Mouse (Mus musculus) mesoderm, embryonic 11.5 days (tissue): ENCODE data around the gene Trpv2.
A peak's percentile ranks its signal among the peaks of the same experiment; 100 is the strongest.

Source experiments
- DNase-seq: peaks from one replicate; pipeline ENCODE4 v3.0.0-alpha.2; 2012; ENCODE audit warnings: low read depth, low spot score

The Trpv2 gene

DNA sequence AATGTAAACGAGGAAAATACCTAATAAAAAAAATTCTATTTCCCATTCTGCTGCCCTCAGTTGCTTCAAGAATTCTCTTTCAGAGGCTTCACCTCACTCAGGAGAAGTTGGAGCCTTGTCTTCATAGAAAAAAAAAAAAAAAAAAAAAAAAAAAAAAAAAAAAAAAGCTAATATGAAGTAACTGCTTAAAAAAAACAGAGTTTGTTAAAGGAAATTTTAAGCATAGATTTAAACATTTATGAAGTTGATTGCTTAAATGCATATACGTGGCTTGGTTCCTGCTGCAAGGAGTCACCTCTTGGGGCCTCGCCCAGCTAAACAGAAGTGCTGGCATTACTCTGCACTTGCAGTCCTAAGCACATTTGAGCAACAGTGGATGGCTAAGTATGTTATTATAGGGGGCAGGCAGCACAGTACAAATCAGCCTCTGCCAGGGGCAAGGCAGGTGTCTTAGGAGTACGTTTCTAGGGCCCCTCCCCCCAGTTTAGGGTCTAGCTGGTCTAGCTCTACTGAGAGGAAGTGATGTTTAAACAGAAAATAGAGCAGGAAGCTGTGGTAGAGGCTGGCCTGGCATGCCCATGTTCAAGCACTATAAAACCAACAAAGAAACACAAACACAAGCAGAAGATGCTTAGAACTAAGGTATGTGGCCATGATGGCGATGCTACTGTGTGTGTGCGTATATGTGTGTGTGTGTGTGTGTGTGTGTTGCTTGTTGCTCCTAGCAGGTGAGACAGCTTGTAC lies at the start of gene Trpv2:
Trpv2 (plus strand) TSS at position 528 of the 744 bp plus-strand sequence.
- DNase-seq: no peak

DNA sequence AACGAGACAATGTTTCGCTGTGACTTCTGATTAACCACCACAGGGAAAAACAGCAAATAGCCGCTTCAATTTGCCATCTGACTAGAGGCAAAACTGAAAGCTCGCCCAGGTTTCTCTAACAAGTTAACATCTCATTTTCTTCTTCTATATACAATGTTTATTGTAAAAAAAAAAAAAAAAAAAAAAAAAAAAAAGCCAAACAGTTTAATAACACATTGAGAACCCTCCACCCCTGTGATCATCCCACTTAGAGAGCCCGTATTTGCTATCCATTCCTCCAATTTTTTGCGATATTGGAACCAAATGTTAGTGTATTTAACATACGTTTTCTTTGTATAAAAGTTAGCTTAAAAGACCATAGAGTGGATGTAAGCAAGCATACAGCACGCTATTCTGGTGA lies 37.2 kb upstream of the Trpv2 start:
- no peak for DNase-seq

DNA sequence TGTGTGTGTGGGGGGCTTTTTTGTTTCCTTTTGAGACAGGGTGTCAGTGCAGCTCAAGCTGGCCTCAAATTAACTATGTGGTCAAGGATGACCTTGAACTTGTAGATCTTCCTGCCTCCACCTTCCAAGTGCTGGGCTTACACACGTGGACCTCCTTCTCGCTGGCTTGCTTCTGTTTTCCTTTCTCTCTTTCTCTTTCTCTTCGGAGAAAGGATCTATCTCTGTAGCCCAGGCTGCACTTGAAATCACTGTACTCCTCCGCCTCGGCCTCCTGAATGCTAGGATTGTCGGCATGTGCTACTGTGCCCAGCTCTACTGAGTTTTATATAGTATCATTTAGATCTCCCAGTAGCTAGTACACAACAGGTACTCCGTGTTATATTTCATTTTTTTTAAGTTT lies 36.7 kb upstream of the Trpv2 start:
- DNase-seq: no peak

DNA sequence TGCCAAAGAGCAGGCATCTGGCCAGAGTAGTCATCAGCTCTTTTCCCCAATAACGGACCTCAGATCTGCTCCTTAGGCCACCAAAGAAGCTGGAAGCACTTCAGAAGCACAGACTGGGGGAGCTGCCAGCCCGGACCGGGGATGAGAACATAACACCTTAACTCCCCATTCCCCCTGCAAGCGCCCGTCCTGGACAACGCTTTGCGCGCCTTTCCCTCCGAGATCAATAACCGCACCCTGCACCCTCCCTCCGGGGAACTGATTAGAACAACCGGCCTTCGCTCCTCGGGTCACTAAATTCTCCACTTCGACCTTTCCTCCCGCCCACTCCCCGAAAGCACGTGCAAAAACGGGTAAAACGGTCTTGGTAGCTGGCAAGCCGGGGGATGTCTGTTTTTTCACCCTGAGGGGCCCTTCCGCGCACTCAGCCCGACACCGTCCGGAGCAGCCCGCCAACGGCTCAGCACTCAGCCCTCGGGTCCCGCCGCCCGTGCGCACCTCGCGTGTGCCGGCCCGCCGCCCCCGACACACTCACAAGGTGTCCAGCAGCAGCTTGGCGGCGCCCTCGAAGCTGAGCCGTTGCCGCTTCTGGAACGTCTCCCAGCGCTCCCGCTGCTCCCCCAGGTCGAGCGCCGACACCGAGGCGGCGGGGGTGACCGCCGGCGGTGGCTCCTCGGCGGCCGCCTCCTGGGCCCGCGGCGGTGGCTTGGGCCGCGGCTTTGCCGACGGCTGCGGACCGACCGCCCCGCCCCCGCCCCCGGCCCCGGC lies 35.8 kb upstream of the Trpv2 start:
- peak; percentile 43 for DNase-seq

DNA sequence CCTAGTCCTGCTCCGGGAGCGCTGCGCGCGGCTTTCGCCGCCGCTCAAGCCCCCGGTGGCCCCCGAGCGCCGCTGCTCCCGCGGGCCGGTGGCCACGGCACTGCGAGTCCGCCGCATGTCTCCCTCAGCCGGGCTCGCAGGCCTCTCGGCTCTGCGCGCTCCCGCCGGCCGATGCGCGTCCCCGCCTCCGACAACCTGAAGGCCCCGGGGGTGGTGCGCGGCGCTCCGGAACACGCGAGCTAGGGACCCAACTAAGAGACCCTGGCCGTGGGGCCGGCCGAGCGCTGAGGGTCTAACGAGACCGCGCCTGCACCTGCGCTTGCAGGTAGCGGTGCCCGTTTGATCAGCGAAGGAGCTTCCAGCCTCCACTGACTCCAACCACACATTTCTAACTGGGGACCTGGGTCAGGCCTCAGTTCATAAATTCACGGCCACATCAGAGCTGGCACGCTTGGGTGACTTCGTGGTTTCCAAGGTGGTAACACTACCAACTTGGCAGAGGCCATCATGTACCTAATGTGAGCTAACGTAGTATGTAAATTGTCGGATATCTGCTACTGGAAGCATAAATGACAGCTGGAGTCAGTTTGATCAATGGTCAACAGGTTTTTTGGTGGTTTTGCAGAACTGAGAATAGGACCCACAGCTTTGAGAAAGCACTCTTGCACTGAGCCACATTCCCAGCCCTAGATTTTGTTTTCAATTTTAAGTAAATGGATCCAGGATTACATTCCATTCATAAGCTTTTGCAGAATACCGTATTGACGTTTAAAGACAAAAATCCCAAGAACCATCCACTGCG lies 35.0 kb upstream of the Trpv2 start, which contains the start of gene Cenpv:
Cenpv (minus strand) TSS at position 173 of the 802 bp plus-strand sequence.
- DNase-seq: peak; percentile 68

DNA sequence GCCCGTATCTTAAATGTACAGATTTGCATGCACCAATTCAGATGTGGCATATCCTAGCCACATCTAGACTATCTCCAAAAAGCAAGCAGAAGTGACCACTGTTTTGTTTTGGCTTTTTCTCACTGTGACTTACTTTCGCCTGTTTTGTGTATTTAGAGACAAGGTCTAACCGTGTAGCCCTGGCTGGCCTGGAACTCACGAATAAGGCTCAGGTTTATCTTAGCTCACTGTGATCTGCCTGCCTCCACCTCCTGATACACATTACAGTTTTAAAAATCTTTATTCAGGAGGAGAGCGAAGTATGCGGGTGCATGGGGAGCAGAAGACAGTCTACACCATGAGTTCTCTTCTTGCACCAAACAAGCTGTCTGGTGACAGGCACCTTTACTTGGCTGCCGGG lies 34.1 kb upstream of the Trpv2 start:
- DNase-seq: no peak

DNA sequence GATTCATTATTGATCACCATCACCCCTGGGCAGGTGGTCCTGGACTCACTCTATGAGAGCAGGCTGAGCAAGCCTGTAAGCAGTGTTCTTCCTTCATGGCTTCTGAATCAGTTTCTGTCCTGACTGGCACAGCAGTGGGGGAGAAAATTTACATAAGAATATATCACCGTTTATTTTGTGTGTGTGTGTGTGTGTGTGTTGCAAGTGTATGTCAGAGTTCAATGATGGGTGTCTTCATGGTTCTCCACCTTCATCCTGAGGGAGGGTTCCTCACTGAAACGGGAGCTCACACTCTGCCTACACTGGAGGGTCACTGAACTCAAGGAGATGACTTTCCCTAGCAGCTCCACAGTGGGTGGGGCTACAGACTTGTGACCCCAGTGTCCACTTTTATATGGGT lies 33.3 kb upstream of the Trpv2 start:
- no peak for DNase-seq

DNA sequence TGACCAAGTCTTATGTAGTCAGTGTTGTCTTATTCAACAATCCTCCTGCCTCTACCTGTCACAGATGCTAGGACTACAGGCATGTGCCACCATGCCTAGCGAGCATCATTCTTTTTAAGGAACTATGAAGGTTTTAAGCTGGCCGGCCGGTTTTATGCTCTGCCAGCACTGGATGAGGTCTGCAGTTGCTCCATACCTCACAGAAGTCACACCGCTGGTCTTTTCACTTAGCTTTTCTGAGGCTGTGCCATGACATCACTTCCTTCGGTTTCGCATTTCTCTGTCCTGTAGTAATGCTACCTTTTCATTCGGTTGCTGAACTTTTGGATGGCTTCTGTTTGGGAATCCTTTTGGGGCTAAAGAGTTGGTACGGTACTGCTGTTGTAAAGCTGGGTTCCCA lies 32.7 kb upstream of the Trpv2 start:
- DNase-seq: no peak

DNA sequence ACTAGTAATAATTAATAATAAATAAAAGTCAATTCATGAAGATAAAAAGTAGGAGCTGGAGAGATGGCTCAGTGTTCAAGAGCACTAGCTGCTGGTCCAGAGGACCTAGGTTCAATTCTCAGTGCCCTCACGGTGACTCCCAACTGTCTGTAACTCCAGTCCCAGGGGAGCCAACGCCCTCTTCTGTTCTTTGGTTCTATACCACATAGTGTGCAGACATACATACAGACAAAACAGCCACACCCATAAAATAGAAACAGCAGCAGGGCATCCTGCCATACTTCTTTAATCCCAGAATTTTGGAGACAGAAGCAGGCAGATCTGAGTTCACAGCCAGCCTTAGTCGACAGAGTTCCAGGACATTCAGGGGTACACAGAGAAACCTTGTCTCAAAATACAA lies 30.3 kb upstream of the Trpv2 start:
- no peak for DNase-seq

DNA sequence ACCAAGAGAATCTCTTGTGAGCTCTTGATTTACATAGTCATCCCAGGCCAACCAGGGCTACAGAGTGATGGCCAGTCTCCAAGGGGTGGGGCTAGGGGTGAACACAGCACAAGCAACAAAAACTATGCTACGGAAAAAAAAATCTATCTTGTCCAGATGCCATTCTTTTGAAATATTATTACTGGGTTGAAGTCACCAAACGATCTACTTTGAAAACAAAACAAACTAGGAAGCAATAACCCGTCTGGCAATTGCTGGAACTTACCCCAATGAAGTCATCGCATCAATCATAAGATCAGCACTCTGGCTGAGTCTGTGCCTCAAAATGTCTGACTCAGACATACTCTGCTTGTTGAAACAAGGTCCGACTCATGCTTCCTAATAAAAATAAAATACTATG lies 24.5 kb upstream of the Trpv2 start:
- DNase-seq: peak; percentile 39

DNA sequence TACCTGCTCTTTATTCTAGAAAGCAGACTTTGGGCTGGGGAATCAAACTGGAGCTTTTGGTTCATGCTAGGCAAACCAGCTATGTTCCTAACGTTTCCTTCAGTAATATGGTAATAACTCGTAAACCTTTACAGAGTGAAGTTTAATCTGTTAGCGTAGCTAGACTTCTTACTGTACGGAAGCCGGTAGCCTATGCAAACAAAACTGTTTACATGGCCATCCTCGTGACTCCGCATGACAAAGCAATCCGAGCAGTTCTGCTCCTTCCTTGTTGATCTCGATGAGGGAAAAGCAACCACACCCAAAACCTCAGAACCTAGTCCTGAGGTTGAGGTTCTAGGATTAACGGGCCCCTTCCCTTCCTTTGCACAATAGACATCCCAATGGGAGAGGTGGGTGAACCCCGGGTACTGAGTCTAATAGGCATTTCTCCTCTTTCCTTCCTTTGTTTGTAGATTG lies 24.0 kb upstream of the Trpv2 start:
- peak; percentile 55 for DNase-seq

DNA sequence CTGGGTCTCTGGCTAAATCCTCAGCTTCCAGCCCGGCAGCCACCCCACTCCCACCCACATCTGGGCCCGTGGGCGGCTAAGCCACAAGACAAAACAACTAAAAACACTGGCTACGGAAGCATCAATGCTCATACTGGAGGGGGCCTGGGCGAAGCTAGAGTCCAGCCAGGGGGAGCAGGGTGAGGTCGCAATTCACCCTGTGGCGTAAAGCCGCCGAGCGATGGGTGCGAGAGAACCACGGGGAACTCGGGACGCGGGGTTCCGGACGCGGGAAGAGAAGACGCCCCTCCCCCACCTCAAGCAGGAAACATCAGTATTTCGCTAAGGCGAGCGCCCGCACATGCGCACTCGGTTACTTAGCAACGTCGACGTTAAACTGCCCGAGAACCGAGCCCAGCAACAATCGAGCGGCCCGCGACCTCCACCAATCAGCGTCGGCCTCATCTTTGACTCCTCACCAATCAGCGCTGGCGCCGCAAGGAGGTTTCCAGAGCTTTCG lies 23.5 kb upstream of the Trpv2 start, which contains the start of gene Ubb:
Ubb (plus strand) TSS at position 445 of the 499 bp plus-strand sequence.
- peak; percentile 100 for DNase-seq

DNA sequence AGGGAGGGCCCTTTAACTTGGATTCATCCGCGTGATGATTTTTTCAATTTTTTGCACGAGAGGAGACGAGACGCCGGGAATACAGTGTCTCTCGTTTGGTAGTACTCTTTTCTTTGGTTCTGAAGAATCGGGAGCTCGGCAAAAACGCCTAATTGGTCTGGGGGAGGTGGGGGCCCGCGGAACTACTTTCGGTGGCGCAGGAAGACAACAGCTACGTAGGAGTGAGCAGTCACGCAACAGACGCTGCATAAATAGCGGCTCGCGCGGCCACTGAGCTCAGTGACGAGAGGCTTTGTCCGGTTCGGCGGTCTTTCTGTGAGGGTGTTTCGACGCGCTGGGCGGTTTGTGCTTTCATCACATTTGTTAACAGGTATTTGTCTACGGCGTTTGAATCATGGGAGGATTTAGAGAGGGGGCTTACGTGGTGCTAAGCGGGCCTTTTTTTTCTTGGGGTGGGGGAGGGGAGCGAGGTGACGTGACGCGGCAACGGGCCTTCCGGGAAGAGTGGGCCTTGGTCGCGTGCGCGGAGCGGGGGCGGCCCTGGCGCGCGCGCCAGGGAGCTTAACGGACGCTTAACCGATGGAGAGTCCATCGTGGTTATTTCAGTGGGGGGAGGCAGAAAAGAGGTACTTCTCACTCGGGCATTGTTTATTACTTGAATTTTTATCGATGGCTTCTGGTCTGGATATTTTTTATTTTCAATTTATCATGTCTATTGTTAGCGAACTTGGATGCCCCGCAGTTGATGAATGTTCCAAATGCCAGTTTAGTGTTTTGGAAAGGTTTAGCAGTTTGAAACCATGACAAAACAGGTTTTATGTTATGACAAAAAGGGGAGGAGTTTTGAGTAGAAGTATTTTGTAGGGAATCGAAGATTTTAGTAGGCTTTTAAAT lies 22.8 kb upstream of the Trpv2 start:
- peak; percentile 90 for DNase-seq

DNA sequence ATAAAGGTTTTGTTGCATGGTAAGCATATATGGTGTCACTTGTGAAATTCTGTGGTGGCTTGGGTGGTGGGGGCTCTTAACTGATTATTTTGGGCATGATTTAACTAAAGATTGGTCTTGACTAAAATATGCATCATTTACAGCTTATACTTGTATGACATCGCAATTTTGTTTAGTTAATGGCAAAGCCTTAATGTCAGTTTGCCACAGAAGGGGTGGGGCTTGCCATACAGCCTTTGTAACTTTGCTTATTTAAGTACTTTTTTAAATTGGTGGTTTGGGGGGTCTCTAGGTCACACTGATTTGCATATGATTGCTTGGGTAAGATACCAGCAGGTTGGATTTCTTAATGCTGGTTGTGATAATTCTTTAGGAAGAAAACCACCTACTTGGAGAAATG lies 21.1 kb upstream of the Trpv2 start:
- no peak for DNase-seq

DNA sequence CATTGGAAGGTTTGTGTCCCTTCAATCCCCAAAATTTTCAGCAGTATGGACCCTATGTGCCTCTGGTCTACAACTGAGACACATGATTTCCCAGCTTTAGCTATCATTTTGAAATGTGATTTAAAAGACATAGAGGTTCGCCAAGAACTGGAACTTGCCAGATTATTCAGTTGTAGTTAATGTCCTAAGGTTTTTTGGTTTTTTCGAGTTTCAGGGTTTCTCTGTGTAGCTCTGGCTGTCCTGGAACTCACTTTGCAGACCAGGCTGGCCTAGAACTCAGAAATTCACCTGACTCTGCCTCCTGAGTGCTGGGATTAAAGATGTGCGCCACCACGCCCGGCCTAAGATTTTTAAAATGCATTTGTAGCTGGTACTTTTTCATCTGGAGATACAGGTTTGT lies 20.7 kb upstream of the Trpv2 start:
- DNase-seq: no peak

DNA sequence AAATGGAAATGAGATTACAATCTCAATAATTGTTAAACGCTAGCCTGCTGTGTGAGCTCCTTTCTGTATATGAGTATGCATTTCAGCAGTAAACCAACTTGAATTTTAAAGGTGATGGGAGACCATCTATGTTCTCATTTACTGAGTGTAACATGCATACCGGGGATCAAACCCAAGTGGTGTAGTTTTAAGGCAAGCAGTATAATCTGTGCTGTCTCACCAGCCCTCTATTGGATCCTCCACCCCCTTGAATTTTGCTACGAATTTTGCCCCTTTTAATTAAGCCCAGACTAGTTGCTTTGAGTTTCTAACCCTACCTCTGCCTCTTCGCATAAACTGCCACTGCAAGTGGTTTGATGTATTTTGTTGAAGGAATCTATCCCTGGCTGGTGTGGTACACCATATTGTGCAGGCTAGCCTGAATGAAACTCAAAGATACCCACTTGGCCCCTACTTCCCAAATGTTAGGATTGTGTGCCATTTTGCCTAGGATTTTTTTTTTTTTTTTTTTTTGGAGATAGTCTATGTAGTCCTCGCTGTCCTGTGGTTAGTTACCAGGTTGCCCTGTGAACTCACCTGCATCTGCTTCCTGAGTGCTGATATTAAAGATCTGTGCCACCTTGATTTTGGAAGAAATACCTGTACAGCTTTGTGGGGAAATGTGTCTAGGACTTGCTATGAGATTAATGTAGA lies 20.0 kb upstream of the Trpv2 start:
- no peak for DNase-seq

DNA sequence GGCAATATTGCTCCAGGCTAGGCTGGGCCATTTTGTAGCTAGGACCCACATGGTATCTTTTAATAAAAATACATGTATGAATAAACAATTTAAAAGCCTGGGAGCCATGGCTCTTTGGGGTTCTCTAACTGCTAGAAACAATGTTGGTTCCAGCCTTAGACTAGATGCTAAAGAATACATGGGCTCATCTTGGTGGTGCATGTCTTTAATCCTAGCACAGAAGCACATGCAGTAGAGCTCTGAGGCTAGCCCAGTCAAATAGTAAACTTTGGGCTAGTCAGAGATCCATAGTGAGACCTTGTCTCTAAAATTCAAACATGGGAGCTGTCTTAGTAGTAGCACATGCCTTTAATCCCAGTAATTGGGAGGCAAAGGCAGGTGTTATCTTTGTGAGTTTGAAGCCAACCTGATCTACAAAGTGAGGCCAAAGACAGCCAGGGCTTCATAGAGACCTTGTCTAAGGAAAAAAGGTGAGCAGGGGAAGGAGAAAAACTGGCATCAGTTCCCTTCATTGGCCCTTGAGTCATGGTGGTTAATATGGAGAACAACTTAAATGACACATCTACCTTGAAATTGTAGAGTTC lies 19.3 kb upstream of the Trpv2 start:
- DNase-seq: no peak

DNA sequence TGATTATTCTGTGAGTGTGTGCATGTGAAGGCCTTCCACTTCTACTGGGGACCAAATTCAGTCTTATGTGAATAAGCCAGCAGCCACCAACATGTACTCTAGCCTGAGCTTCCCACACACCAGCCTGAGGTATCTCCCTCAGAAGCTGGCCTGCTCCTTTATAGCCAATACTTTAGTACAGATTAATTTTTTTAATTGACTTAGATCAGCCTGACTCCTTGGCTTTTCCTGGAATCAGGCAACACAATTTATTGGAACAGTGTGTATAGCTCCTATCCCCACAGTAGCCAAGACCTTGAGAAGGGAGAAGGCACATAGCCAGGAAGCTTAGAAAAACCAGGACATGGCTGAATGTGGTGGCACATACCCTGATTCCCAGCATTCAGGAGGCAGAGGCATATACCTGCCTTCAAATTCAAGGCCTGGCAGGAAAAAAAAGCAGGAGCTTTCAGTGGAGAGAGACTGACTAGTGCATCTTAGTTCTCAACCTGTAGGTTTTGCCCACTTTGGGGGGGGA lies 18.3 kb upstream of the Trpv2 start:
- DNase-seq: no peak

DNA sequence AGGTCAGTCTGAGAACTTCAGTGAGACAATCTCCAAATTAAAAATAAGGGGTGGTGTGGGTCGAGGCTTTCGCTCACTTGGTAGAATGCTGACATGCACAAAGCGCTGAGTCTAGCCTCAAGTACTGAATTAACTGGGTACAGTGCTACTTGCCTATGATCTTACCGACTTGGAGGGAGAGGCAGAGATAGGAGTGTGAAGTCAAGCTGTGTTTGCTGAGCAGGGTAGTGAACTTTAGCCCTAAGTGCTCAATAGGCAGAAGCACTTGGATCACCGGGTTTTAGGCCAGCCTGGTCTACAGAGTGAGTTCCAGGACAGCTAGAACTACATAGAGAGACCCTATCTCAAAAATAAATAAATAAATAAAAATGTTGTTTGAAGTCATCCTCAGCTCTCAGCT lies 17.1 kb upstream of the Trpv2 start:
- no peak for DNase-seq

DNA sequence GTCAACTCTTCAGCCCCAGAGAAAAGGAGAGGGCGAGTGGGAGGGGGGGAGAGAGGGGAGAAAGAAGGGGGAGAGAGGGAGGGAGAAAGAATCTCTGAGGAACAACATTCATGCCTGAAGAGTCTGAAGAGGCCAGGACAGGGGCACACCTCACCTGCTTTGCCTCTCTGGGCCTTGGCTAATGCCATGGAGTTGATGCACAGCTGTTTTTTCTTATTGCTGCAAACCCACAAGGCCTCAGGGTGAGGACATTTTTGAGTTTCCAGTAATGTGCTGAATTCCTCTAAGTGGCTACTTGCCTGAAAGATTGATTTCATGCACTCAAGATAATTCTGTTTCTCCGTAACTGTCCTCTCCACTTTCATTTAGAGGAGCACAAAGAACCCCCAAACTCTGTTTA lies 16.1 kb upstream of the Trpv2 start:
- DNase-seq: no peak
